Mouse (Mus musculus) 3T3-L1 (cell line): ENCODE data around the gene Oaf.

Source experiments
- DNase-seq: peaks from one replicate; pipeline ENCODE4 v3.0.0-alpha.2; 2015; ENCODE audit warnings: low read depth, low spot score

Oaf gene

GRCm38 (mm10) chr9:43225481-43225880, 14.2 kb downstream of the Oaf start:
- DNase-seq = no peak

DNA sequence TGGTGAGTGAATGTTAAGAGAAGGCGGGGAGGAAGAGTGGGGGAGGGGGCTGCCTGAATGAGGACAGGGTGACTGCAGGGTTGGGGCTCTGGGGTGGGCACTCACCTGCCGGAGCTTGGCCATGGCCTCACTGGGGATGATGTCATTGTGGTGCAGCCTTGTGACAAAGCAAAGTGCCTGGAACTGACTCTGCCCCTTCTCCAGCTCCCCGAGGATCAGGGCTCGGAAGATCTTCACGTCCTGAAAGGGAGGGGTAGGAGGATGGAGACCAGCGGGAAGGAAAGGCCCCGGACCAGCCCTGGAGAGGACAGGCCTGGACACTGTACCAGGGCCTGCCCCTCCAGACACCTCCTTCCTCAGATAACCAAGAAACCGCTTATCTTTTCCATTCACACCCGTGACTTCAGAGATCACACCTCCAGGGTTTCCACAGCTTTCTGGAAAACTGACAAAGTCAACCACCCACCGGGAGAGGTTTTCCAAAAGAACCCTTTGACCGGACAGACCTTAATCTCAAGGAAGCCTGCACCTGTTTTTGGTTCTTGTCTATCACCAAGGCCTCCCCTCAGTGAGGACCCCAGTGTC, 14.8 kb downstream of the Oaf start:
- DNase-seq = no peak

GRCm38 (mm10) chr9:43222429-43222715, 17.3 kb downstream of the Oaf start:
- DNase-seq = no peak

- DNase-seq = peak; percentile 92
These were observed 17.9 kb downstream of the Oaf start for GRCm38 (mm10) chr9:43221643-43222428.

DNA sequence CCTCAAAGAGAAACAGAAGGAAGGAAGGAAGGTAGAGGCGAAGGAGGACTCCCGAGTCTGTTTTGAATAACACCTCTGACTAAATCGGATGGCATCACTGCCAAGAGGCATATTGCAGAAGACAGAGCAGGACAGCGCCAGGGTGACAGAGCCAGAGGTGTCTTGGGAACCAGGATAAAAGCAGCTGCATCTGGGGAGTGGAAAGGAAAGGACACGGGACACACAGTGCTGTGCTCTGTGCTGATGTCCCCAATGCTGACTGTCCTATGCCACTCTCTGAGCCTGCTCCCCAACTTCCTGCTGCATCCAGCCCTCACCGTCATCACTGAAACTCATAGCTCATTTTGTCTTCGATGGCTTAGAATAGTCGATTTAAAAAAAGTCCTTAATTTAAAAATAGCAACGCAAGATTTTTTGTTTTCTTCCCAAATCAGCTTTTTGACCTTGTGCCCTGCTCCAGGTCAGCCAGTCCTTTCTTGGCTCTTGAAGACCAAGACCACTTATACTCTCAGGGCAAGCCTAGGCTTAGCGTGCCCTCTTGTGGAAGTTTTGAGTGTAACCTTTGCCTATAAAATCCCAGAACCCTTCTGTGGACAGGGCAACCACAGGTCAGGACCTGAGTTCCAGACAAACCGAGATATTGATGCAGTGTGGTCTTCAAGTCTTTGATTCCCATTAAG, 28.8 kb downstream of the Oaf start:
- peak; percentile 78 for DNase-seq

DNA sequence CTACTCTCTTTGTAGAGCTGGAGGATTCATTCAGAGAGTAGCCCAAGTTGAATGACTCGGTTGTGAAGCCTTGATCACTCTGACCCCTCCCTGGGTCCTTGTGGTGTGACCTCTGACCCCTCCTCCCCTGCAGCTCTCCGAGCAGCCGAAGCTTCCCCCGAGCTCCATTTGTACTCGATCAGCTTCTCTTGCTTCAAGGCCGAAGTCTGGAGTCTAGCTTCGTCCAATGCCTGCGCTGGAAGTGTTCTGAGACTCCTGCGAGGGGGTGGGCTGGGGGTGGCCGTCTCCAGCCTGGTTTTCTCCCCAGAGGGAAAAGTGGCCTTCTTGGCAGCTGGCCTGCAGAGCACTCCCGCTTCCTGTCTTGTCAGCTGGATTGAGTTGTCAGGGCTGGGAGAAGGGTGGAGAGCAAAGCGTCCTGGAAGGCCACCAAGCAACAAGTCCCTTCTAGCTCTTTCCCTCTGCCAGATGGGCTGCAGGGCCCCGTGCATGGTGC, 29.5 kb downstream of the Oaf start, which contains the start of gene Pou2f3:
Gene Pou2f3 (minus strand): TSS at position 180 of the 493 bp plus-strand sequence.
- DNase-seq = peak; percentile 58

DNA sequence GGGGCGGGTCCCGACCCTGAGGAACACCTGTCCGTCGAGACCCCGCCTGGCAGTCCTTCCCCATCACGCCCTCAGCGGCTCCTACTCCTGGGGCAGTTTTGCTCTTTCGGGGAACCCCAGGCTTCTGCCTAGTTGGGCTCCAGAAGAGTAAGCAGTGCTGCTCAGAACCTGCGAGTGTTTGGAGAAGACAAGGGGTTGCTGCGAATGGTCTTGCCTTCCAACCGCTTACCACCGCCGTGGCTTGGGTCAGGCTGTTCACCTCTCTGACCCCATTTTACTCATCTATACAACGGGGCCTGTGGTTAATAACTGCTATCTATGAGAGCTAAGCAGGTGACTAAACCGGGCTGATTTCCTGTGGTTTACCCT, 33.7 kb downstream of the Oaf start:
- DNase-seq = no peak

DNA sequence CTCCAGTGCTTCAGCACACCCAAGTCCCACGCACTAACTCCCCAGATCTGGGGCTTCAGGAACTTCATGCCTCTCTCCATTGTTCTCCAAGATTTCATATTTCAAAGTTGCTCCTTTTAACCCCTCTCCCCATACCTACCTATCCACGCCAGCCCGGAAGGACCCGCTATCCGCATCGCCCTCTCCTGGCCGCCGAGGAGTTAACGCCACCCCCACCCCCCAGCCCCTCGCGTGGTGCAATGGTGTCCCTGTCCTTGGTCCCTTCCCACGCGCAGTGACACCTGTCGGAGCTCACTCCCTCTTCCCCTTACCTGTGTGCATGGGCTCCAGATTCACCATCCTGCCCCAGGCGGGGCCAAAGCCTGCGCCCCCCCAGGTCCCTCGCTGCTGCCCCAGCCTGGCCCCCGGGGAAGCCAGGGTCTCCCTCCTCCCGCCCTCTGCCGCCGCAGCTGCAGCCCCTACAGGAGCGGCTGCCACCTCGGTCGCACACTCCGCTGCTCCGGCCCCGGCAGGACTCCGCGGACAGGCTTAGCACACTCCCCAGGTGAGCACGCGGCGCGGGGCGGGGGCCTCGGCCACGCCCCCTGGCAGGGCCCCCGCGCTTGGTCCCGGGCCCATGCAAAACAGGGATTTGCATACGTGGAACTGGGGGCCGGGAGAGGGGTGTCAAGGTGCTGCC, 34.2 kb downstream of the Oaf start:
- no peak for DNase-seq

DNA sequence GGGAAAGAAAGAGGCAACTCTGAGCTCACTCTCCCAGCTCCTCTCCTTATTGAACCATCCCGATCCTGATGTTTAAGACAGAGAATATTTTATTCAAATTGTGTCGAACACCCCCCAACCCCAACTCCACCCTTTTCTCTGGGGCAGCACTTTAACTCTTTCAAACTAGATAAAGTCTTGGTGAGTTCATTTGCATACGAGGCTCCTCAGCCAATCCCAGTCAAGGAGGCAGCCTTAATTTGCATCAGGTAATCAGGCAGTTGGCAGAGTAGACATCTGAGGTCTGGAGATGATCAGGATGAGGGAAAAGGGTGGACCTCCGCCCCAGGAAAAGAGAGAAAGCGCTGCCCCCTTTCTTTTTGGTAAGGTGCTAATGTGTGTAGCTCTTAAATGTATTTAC, 39.5 kb downstream of the Oaf start:
- DNase-seq = no peak

DNA sequence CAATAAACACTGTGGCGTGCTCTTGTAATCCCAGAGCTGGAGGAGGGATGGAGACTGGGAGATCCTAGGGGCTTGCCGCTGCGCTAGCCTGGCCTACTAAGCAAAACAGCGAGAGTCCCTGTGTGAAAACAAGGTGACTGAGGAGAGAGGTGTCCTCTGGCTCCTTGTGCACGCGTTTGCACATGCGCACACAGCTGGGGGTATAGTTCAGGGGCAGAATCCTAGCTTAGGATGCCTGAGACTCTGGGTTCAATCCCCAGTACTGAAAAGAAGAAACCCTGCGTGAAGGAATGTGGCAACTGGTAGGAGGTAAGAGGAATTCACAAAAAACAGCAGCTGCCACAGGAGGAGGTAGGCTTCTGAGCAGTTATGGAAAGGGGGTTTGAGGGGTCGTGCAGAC, 45.7 kb downstream of the Oaf start:
- DNase-seq = no peak

DNA sequence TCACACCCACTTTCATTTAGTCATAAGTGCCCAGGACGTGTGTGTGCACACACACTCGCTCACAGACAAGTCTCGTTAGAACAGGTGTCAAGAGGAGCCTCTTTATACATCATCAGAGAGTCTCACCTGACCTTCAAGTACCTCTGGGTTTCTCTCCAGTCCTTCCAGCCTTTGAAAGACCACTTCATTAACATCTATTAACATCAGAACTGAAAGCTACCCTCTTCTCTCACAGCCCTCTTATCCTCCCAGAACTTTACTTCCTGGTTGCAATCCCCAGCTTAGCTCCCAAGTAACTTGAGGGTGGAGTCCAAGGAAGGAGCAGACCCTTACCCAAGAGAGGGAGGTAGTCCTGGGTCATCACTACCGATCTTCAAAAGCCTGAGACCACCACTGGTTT, 48.1 kb downstream of the Oaf start:
- no peak for DNase-seq

DNA sequence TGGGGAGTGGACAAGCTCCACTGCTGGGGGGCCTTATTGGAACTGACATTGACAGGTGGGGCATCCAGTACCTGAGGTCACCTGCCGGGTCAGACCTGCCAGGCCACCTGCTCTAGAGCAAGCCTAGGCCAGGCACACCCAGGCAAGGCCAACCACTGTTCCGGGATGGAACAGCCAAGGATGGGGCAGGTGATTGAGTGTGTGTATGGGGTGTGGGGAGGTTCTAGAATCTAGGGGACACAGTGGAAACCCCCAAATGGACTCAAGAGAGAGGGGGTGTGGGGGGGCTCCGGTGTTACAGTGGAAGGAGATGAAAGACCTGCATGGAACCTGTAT, 50.7 kb downstream of the Oaf start:
- no peak for DNase-seq

DNA sequence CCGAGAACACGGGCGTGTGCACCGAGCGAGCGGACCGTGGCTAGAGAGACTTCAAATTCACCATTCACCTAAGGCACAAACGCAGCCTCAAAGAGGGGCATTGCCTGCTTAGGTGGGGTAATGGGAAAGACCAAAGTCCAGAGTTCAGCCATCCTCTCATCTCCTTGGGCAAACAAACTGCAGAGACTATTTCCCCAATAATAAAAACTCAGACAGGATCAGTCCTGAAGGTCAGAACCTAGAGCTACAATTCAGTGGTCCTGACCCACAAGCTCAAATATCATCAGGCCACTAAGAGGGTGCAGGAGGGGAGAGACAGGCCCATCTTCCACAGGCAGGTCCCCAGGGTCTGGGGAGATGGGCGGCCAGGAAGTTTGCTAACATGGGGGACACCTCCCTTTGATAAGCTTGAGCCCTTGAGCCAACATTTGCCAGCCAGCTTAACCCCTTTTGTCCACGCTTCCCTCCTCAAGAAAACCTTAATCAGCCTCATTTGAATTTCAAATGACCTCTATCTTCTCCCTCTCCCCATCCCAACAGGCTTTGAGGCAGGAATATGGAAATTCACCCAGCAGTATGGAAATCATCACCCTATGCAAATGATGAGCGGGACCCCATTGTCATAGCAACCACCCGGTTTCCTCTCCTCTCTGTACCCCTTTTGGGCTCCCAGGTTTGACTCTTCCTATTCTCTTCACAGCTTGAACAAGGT, 51.2 kb downstream of the Oaf start:
- no peak for DNase-seq

GRCm38 (mm10) chr9:43179614-43180013, 60.1 kb downstream of the Oaf start:
- DNase-seq = no peak

DNA sequence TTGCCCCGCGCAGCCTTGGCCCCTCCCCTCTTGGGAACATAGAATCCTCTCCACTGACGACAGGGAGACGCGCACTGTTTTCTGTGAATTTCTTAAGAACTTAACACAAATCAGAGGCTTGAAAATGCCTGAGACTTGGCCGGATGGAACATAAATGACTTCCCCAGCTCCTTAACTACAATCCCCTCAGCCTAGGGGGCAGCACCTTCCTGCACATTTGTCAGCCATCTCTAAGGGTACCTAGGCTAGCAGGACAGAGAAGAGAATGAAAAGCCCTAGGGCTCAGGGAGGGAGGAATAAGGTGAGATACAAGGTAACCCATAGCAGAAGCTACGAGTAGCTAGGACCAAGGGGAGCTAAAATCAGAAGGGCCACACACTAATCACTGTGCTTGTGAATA, 61.5 kb downstream of the Oaf start:
- no peak for DNase-seq
